Mouse (Mus musculus) CH12.LX (cell line): ENCODE measurements around the gene Mybphl. TPM values are rescaled to one million over a fixed set of nuclear protein-coding genes. Genes with fewer than 3 reads are reported as not detected.
A peak's percentile ranks its signal among the peaks of the same experiment; 100 is the strongest.

Experiments
- DNase-seq: peaks from one replicate; pipeline ENCODE4 v3.0.0-alpha.2; 2013; ENCODE audit errors: extremely low read depth
- H3K27ac ChIP-seq: 2 replicates; pipeline ENCODE4 v1.5.1; 2012; ENCODE audit warnings: low read depth, mild to moderate bottlenecking, control low read depth, moderate library complexity; ENCODE audit not compliant: insufficient read depth
- H3K27me3 ChIP-seq: replicated peaks from 2 replicates; pipeline ENCODE3; 2012; ENCODE audit warnings: inconsistent platforms
- H3K36me3 ChIP-seq, 2 experiments: replicated peaks in 1 of 2; 2 replicates each; pipeline versions ENCODE3 to v1.6.1; 2012; ENCODE audit warnings: inconsistent platforms in 1 of 2, low read length in 1 of 2, mild to moderate bottlenecking in 1 of 2, mixed read lengths in 1 of 2, moderate library complexity in 1 of 2; ENCODE audit not compliant: control insufficient read depth in 1 of 2, insufficient read depth in 1 of 2
- H3K4me1 ChIP-seq, 2 experiments: 2 replicates each; pipeline ENCODE4 v1.6.1; 2012; ENCODE audit warnings: inconsistent platforms in 1 of 2, moderate library complexity in 1 of 2; ENCODE audit not compliant: insufficient read depth in 2 of 2, control insufficient read depth in 1 of 2
- H3K4me2 ChIP-seq: 2 replicates; pipeline ENCODE4 v1.6.1; 2012; ENCODE audit warnings: low read depth, mild to moderate bottlenecking, control low read depth; ENCODE audit not compliant: poor library complexity, insufficient read depth, severe bottlenecking
- H3K4me3 ChIP-seq, 3 experiments: fragments of 150-350 bp in 1 of 3; sonication (generic) in 1 of 3; replicated peaks in 1 of 3; 2 replicates each; pipeline versions ENCODE3 to v1.5.1; 2011 to 2012; ENCODE audit warnings: low read depth in 2 of 3, low read length in 2 of 3, mild to moderate bottlenecking in 2 of 3, moderate library complexity in 2 of 3, control low read depth in 1 of 3, improper control_type of control experiment in 1 of 3, inconsistent platforms in 1 of 3, mixed read lengths in 1 of 3; ENCODE audit not compliant: poor library complexity in 1 of 3
- H3K79me2 ChIP-seq: replicated peaks from 2 replicates; pipeline ENCODE4 v1.6.1; 2012; ENCODE audit warnings: mild to moderate bottlenecking, moderate library complexity; ENCODE audit not compliant: control insufficient read depth, poor library complexity, insufficient read depth, severe bottlenecking; ENCODE audit errors: extremely low read depth
- H3K9ac ChIP-seq: 2 replicates; pipeline ENCODE4 v1.6.1; 2012; ENCODE audit warnings: low read depth, mild to moderate bottlenecking, control low read depth, moderate library complexity; ENCODE audit not compliant: insufficient read depth
- H3K9me3 ChIP-seq: replicated peaks from 2 replicates; pipeline ENCODE3; 2012; ENCODE audit warnings: low read length, inconsistent platforms, mixed read lengths
- BHLHE40 ChIP-seq: IDR thresholded peaks from 2 replicates; pipeline ENCODE4 v1.6.1; 2011; ENCODE audit warnings: mild to moderate bottlenecking, low read depth, low read length, improper control_type of control experiment
- CHD1 ChIP-seq: IDR thresholded peaks from 2 replicates; pipeline ENCODE4 v1.6.1; 2012; ENCODE audit warnings: low read depth, low read length, improper control_type of control experiment, inconsistent platforms
- CHD2 ChIP-seq: IDR thresholded peaks from 2 replicates; pipeline ENCODE4 v1.6.1; 2011; ENCODE audit warnings: low read length, improper control_type of control experiment
- EP300 ChIP-seq: IDR thresholded peaks from 2 replicates; pipeline ENCODE4 v1.6.1; 2011; ENCODE audit warnings: low read length, improper control_type of control experiment
- ETS1 ChIP-seq: conservative IDR thresholded peaks from 2 replicates; pipeline ENCODE4 v1.6.1; 2012; ENCODE audit warnings: low read depth, mild to moderate bottlenecking, inconsistent platforms, low read length, improper control_type of control experiment, moderate library complexity
- IRF4 ChIP-seq: IDR thresholded peaks from 2 replicates; pipeline ENCODE4 v1.6.1; 2014; ENCODE audit warnings: low read depth, mild to moderate bottlenecking, inconsistent platforms, low read length, improper control_type of control experiment
- KAT2A ChIP-seq: IDR thresholded peaks from 2 replicates; pipeline ENCODE4 v1.6.1; 2012; ENCODE audit warnings: low read length, improper control_type of control experiment, inconsistent platforms; ENCODE audit not compliant: insufficient replicate concordance
- MAX ChIP-seq: IDR thresholded peaks from 2 replicates; pipeline ENCODE4 v1.6.1; 2011; ENCODE audit warnings: low read length, improper control_type of control experiment
- MAZ ChIP-seq: IDR thresholded peaks from 2 replicates; pipeline ENCODE4 v1.6.1; 2012; ENCODE audit warnings: low read depth, mild to moderate bottlenecking, inconsistent platforms, low read length, improper control_type of control experiment, moderate library complexity
- MEF2A ChIP-seq: IDR thresholded peaks from 2 replicates; pipeline ENCODE4 v1.6.1; 2014; ENCODE audit warnings: low read depth, mild to moderate bottlenecking, inconsistent platforms, low read length, improper control_type of control experiment, borderline replicate concordance
- MXI1 ChIP-seq: IDR thresholded peaks from 2 replicates; pipeline ENCODE4 v1.6.1; 2011; ENCODE audit warnings: mild to moderate bottlenecking, low read depth, low read length, improper control_type of control experiment
- MYC ChIP-seq: IDR thresholded peaks from 2 replicates; pipeline ENCODE4 v1.6.1; 2011; ENCODE audit warnings: low read depth, mild to moderate bottlenecking, improper control_type of control experiment, low read length
- NRF1 ChIP-seq: IDR thresholded peaks from 2 replicates; pipeline ENCODE4 v1.6.1; 2014; ENCODE audit warnings: low read depth, mild to moderate bottlenecking, inconsistent platforms, low read length, improper control_type of control experiment, moderate library complexity
- RCOR1 ChIP-seq: conservative IDR thresholded peaks from 2 replicates; pipeline ENCODE4 v1.6.1; 2012; ENCODE audit warnings: low read depth, mild to moderate bottlenecking, inconsistent platforms, low read length, improper control_type of control experiment
- SIN3A ChIP-seq: IDR thresholded peaks from 2 replicates; pipeline ENCODE4 v1.6.1; 2012; ENCODE audit warnings: low read length, improper control_type of control experiment, inconsistent platforms
- TBP ChIP-seq: conservative IDR thresholded peaks from 2 replicates; pipeline ENCODE4 v1.6.1; 2011; ENCODE audit warnings: low read depth, low read length, improper control_type of control experiment
- TCF12 ChIP-seq: IDR thresholded peaks from 2 replicates; pipeline ENCODE4 v1.6.1; 2014; ENCODE audit warnings: low read depth, mild to moderate bottlenecking, inconsistent platforms, low read length, improper control_type of control experiment
- USF2 ChIP-seq: conservative IDR thresholded peaks from 2 replicates; pipeline ENCODE4 v1.6.1; 2011; ENCODE audit warnings: low read depth, low read length, improper control_type of control experiment
- ZC3H11A ChIP-seq: IDR thresholded peaks from 2 replicates; pipeline ENCODE4 v1.6.1; 2012; ENCODE audit warnings: low read depth, mild to moderate bottlenecking, inconsistent platforms, low read length, improper control_type of control experiment
- ZNF384 ChIP-seq: IDR thresholded peaks from 2 replicates; pipeline ENCODE4 v1.6.1; 2012; ENCODE audit warnings: low read depth, low read length, improper control_type of control experiment, inconsistent platforms
- dilution Hi-C: fragments of 300-500 bp; cut with MboI; formaldehyde crosslinking; loops from 2 replicates; pipeline ENCODE4 v1.14.3; 2020; ENCODE audit warnings: low sequenced_read_pairs; ENCODE audit not compliant: extremely low pct_unique_long_range_greater_than_20kb, extremely low pct_ligation_motif_present
- in situ Hi-C: fragments of 300-500 bp; cut with MboI; formaldehyde crosslinking; loops from 3 replicates; pipeline ENCODE4 v1.14.3; 2019; ENCODE audit warnings: low sequenced_read_pairs, low pct_ligation_motif_present, low pct_unique_long_range_greater_than_20kb, mixed read lengths
- polyA plus RNA-seq: library from polyadenylated mRNA; unstranded; fragments of >175 nt; gene quantifications from 2 replicates; pipeline ENCODE4 v1.2.1, GENCODE M21; 2012; ENCODE audit warnings: low read depth; ENCODE audit not compliant: insufficient read length
- total RNA-seq, 2 experiments: library from RNA; depleted of rRNA; stranded (reverse); fragments of 300-350 nt in 1 of 2; fragments of >200 nt in 1 of 2; gene quantifications; 2 replicates each; pipeline ENCODE4 v1.2.3; 2012 to 2014

Gene Mybphl
- total and polyA plus RNA-seq, 3 experiments, result not detected

GRCm38 (mm10) chr3:108381945-108382875 is 17.5 kb downstream of the Mybphl start:
- Histone ChIP-seq H3K9me3 (no peaks in the 10 kb centered on the region), H3K4me1 (peaks cover 10 to 35% of the 10 kb centered on the region in 2 experiments), H3K27me3 (no peaks in the 10 kb centered on the region), H3K4me3 (peak overlapping the region; percentile 40 to 78 (median 71)), H3K36me3 (peaks cover 16 to 52% of the 10 kb centered on the region in 2 experiments), H3K79me2 (peaks cover 8% of the 10 kb centered on the region; the same call in 1 of the 2 replicates), H3K27ac (peak overlapping the region; percentile 37), H3K4me2 (peak overlapping the region; percentile 62), H3K9ac (peak overlapping the region; percentile 49)
- TF ChIP-seq MEF2A (0 out of 2 replicates have a peak, but pooled peaks have one; percentile 30), NRF1 (no peak), RCOR1 (0 out of 2 replicates have a peak, but pooled peaks have one; percentile 44), MAZ (0 out of 2 replicates have a peak, but pooled peaks have one; percentile 38), TBP (0 out of 2 replicates have a peak, but pooled peaks have one; percentile 8), BHLHE40 (peak; percentile 88), USF2 (no peak; the same call in 1 of the 2 replicates), CHD2 (0 out of 2 replicates have a peak, but pooled peaks have one; percentile 6), MYC (peak; percentile 94), ZC3H11A (no peak), TCF12 (0 out of 2 replicates have a peak, but pooled peaks have one; percentile 14), MAX (peak; percentile 81; the same call in 1 of the 2 replicates), ZNF384 (peak; percentile 82), EP300 (peak; percentile 52), KAT2A (no peak), IRF4 (peak; percentile 81), CHD1 (peak; percentile 57; the same call in 1 of the 2 replicates), ETS1 (peak; percentile 53), MXI1 (peak; percentile 80), SIN3A (peak; percentile 73; the same call in 1 of the 2 replicates)
- DNase-seq, result peak; percentile 46
- dilution Hi-C loops, result no loop called here
- in situ Hi-C loops, result loop anchor here (10.0 kb wide), 1 partner anchor 217 kb away; no protein-coding TSS in a partner anchor
